Mouse (Mus musculus) frontal cortex, postnatal 14 days (tissue): Measurements from ENCODE around the gene Rcsd1.

Source experiments
- DNase-seq, 2 experiments: peaks; one replicate each; pipeline ENCODE4 v3.0.0; 2022; ENCODE audit warnings: low spot score in 2 of 2

The Rcsd1 gene

GRCm38 (mm10) chr1:165709629-165710256 lies at the start of gene Rcsd1:
TSS of gene Rcsd1 (minus strand) at chr1:165709757.
- no peak for DNase-seq

GRCm38 (mm10) chr1:165755194-165755593 lies 45.6 kb upstream of the Rcsd1 start:
- no peak for DNase-seq

GRCm38 (mm10) chr1:165754205-165754604 lies 44.6 kb upstream of the Rcsd1 start:
- no peak for DNase-seq

DNA sequence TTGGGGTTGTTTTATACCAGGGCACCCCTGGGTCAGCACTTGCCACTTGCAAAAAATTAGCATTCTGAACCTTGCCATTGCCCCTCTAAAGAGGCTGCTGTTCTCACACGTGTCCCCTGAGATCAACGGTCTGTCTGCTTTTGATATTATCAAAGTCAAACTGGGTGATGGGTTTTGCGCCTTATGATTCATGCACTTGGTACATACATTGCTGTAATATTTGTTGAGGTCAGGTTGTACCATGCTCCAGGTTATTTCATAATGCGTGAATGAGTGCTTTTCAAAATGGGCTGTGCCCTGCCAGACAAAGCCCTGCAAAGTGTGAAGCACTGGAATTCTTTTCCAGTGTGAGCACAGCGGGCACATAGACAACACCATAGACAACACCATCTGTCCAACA lies 42.3 kb upstream of the Rcsd1 start:
- DNase-seq = no peak

DNA sequence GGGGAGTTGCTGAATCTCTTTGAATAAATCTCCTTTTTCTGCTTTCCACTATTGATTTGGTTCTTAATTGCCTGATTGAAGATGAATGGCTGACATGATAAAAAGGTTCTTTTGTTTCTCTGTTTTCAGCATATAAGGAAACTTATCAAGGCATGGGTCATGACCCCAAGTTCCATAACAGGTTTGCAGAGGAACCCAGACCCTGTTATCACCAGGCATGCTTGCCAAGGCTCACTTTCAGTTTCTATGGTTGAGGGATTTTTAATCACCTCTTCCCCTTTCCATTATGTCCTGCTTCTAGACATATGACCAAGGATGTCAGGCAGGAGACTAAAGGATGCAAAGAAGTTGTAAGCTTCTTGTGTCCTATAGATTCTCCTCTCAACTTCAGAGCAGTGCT lies 41.6 kb upstream of the Rcsd1 start:
- no peak for DNase-seq

DNA sequence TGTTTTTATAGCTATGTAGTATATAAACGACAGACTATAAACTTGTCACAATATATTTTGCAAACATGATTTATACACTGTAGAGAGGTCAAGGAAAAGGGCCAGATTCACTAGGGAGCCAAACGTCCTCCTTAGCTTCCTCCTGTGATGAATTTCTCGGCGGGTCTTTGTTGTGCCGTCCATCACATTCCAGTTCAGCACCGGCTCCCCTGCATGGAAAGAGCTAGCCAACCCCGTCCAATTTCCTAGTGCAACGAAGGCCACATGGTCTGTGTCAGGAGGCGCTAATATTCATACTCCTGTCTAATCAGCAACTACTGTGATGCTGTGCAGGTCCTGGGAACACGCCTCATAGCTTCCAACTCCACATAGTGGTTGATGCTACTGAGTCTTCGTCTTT lies 38.5 kb upstream of the Rcsd1 start:
- DNase-seq = no peak

DNA sequence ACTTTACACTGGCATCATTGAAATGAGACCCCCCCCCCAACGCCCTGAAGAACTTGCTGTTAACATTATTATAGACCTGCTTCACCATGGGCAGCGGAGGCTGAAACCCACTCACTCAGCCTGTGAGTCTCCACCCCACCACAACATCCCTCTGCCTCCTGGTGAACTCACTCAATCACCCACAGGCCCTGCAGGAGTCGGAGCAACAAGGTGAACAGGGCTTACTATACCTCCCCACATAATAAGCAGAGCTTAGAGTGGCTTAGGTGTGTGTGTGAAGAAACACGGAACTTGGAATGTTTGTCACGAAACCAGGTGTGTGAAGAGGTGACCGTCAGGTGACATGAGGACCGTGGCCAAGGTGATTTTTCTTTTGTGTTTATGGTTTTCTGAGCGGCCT lies 32.4 kb upstream of the Rcsd1 start:
- no peak for DNase-seq

GRCm38 (mm10) chr1:165738985-165739384 lies 29.4 kb upstream of the Rcsd1 start:
- no peak for DNase-seq

DNA sequence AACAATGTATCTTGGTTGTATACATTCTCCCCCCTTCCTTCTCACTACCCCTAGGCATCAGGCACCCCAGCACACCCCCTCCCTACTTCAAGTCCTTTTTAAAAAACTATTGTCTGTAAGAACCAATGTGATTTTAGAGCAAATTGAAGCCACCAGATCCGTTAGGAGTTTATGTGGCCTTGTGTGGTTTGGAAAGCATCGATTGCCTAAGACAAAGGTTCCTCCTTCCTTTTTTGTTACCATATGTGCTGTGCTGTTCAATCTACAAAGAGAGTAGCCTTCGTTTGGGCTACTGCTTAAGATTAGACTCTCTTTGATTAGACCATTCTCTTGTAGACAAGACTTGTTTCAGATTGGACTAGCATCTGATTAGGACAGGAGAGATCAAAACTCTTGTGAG lies 28.3 kb upstream of the Rcsd1 start:
- no peak for DNase-seq

DNA sequence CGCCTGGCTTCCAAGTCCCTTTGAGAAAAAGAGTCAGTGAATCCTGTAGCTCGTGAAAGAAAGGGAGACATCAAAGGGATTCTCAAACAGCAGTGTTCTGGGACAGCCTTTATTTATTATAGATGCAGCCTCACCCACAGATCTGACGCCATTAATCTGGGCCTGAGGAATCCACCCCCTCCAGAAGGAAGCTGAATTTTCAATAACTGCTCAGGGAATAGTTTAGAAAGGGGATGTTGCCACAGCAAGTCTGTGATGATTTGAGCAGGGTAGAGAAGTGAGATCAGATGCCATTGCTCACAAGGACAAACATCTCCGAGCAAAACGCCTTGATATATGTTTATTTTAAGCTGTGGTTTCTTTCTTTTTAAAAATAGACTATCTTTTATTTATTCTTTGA lies 27.9 kb upstream of the Rcsd1 start:
- no peak for DNase-seq

DNA sequence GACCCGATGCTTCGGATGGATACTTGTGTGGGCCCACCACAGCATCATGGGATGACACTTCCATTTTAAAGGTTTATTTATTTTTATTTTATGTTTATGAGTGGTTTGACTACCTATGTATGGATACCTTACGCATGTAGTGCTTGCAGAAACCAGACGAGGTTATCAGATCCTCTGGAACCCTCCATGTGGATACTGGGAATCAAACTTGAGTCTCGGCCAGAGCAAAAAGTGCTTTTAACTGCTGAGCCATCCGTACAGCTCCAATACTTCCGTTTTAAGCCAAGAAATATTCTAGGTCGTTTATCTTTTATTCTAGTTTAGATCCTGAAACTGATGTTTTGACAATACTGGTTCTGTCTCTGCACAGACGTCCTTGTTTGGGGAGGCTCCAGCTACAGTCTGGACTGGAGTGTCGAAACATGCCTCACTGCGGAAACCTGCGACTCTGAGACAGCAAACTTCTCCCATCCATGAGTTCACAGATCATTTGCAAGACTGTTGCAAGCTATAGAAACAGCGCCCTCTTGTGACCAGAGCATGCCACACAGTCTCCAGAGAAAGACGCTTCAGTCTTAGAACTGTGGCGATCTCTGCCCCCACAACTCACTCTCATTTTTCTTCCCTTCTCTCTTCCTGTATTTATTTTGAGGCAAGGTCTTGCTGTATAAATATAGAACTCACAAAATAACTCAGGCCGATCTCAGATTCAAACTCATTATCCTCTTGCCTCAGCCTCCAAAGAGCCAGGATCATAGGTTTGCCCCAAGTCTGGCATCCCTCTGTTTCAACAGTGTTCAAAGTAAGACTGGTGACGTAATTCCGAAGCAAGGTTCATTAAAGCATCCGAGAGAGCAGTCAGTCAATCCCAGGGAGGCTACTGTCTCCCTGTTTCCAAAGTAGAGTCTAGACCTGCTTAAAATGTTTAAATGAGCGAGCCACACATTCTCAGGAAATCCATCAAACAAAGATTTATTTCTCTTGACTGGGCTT lies 26.6 kb upstream of the Rcsd1 start:
- peak; percentile 64 to 88 for DNase-seq

DNA sequence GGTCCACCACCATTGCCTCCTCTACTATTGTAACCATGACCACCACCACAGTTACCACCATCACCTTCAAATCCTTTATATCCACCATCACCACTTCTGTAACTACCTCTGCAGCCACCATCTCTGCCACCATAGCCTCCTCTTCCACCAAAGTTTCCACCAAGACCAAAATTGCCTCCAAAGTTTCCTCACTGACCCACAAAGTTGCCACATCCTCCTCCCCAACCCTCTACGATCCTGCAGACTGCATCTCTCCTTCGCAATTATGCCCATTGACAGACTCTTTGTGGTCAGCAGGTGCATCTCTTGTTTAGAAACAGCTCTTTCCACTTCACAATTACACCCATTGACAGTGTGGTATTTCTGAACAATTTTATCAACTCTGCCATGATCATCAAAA lies 25.3 kb upstream of the Rcsd1 start:
- DNase-seq = no peak

- DNase-seq = no peak
Observed at GRCm38 (mm10) chr1:165731553-165731952, 22.0 kb upstream of the Rcsd1 start.

- no peak for DNase-seq
Observed at GRCm38 (mm10) chr1:165730129-165730528, 20.6 kb upstream of the Rcsd1 start.

GRCm38 (mm10) chr1:165728057-165728639 lies 18.6 kb upstream of the Rcsd1 start:
- no peak for DNase-seq

GRCm38 (mm10) chr1:165726986-165727385 lies 17.4 kb upstream of the Rcsd1 start:
- no peak for DNase-seq

- DNase-seq = no peak
Observed at GRCm38 (mm10) chr1:165725039-165725644, 15.6 kb upstream of the Rcsd1 start.

- no peak for DNase-seq
Observed at GRCm38 (mm10) chr1:165724219-165725033, 14.9 kb upstream of the Rcsd1 start.

DNA sequence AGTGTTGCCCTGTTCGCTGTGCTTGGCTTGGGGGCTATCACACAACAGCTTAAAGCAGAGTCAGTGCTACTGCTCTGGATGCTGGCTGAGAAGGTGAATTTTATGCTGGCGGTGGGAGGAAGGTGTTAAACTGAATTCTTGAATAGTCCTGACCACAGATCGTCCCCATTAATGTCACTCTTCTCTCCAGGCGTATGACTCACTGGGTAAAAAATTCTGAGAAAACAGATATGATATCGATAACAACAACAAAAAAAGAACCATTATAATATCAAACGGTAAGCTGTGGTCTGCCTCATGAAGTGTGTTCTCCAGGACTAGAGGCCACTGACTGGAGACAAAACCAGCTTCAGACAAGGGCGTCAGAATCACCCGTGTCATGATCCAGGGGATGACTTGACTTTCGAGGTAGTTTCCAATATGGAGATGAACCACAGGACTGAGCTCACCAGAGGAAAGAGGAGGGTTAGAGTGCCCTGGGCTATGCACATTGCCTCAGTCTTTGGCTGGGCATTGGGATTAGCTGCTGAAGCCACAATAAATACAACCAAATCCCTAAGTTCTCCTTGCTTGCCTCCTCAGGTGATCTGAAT lies 13.1 kb upstream of the Rcsd1 start:
- DNase-seq = no peak

- no peak for DNase-seq
Observed at GRCm38 (mm10) chr1:165718543-165719105, 9.1 kb upstream of the Rcsd1 start.
